Mouse (Mus musculus): Measurements from ENCODE around the gene Agap3. TPM values are rescaled to one million over a fixed set of nuclear protein-coding genes. Genes with fewer than 3 reads are reported as not detected.

Agap3 gene
- polyA plus RNA-seq, 1 experiment from 2014 or later = 25.6 TPM

GRCm38 (mm10) chr5:24536511-24536910, 84.5 kb downstream of the Agap3 start:
- Histone ChIP-seq H3K4me2 (replicated peaks; ENCODE audit: low read depth, low read length) (no peak overlapping the region), H3K27ac (ENCODE audit: low read length) (no peak overlapping the region), H3K27me3 (ENCODE audit: control insufficient read depth, insufficient read depth, low read length) (no peaks in the 10 kb centered on the region), H3K9me3 (ENCODE audit: control insufficient read depth, low read depth, low read length) (no peaks in the 10 kb centered on the region), H3K36me3 (ENCODE audit: control insufficient read depth, insufficient read depth, low read length) (no peaks in the 10 kb centered on the region), H3K4me3 (ENCODE audit: low read depth, low read length) (no peak overlapping the region), H3K9ac (replicated peaks; ENCODE audit: low read depth, low read length) (no peak overlapping the region), H3K4me1 (ENCODE audit: control insufficient read depth, insufficient read depth, low read length) (peaks cover 14% of the 10 kb centered on the region)
- 72% methylated on average over 5 of the region's 5 CpGs for WGBS
- ATAC-seq (ENCODE audit: insufficient number of reproducible peaks, insufficient read depth, low FRiP score, low read depth) = no peak

- no peaks in the 10 kb centered on the region for H3K27me3 ChIP-seq (ENCODE audit: control insufficient read depth, insufficient read depth, low read length)
- no peak for ATAC-seq (ENCODE audit: insufficient number of reproducible peaks, insufficient read depth, low FRiP score, low read depth)
- peaks cover 14% of the 10 kb centered on the region for H3K4me1 ChIP-seq (ENCODE audit: control insufficient read depth, insufficient read depth, low read length)
- H3K36me3 ChIP-seq (ENCODE audit: control insufficient read depth, insufficient read depth, low read length) = no peaks in the 10 kb centered on the region
- 66% methylated on average over 16 of the region's 16 CpGs for WGBS
- no peak overlapping the region for H3K9ac ChIP-seq (replicated peaks; ENCODE audit: low read depth, low read length)
- H3K27ac ChIP-seq (ENCODE audit: low read length) = no peak overlapping the region
- no peaks in the 10 kb centered on the region for H3K9me3 ChIP-seq (ENCODE audit: control insufficient read depth, low read depth, low read length)
- no peak overlapping the region for H3K4me2 ChIP-seq (replicated peaks; ENCODE audit: low read depth, low read length)
- H3K4me3 ChIP-seq (ENCODE audit: low read depth, low read length) = no peak overlapping the region
Observed at GRCm38 (mm10) chr5:24537618-24538017, 85.6 kb downstream of the Agap3 start.

GRCm38 (mm10) chr5:24539571-24540296, 87.8 kb downstream of the Agap3 start:
- no peak overlapping the region for H3K4me3 ChIP-seq (ENCODE audit: low read depth, low read length)
- no peak for ATAC-seq (ENCODE audit: insufficient number of reproducible peaks, insufficient read depth, low FRiP score, low read depth)
- peaks cover 14% of the 10 kb centered on the region for H3K4me1 ChIP-seq (ENCODE audit: control insufficient read depth, insufficient read depth, low read length)
- no peaks in the 10 kb centered on the region for H3K9me3 ChIP-seq (ENCODE audit: control insufficient read depth, low read depth, low read length)
- no peak overlapping the region for H3K9ac ChIP-seq (replicated peaks; ENCODE audit: low read depth, low read length)
- no peaks in the 10 kb centered on the region for H3K36me3 ChIP-seq (ENCODE audit: control insufficient read depth, insufficient read depth, low read length)
- H3K27me3 ChIP-seq (ENCODE audit: control insufficient read depth, insufficient read depth, low read length) = no peaks in the 10 kb centered on the region
- H3K27ac ChIP-seq (ENCODE audit: low read length) = no peak overlapping the region
- WGBS = 83% methylated on average over 22 of the region's 22 CpGs
- H3K4me2 ChIP-seq (replicated peaks; ENCODE audit: low read depth, low read length) = no peak overlapping the region

- peak within 1 kb of the TSS; percentile 38 for H3K4me2 ChIP-seq (replicated peaks; ENCODE audit: low read depth, low read length)
- H3K4me1 ChIP-seq (ENCODE audit: control insufficient read depth, insufficient read depth, low read length) = peaks cover 14% of the 10 kb centered on the region
- H3K27me3 ChIP-seq (ENCODE audit: control insufficient read depth, insufficient read depth, low read length) = no peaks in the 10 kb centered on the region
- no peak within 1 kb of the TSS for H3K9ac ChIP-seq (replicated peaks; ENCODE audit: low read depth, low read length)
- no peaks in the 10 kb centered on the region for H3K9me3 ChIP-seq (ENCODE audit: control insufficient read depth, low read depth, low read length)
- H3K36me3 ChIP-seq (ENCODE audit: control insufficient read depth, insufficient read depth, low read length) = no peaks in the 10 kb centered on the region
- no peak within 1 kb of the TSS for H3K4me3 ChIP-seq (ENCODE audit: low read depth, low read length)
- WGBS = 19% methylated on average over 14 of the region's 14 CpGs
- H3K27ac ChIP-seq (ENCODE audit: low read length) = no peak within 1 kb of the TSS
- ATAC-seq (ENCODE audit: insufficient number of reproducible peaks, insufficient read depth, low FRiP score, low read depth) = peak; percentile 68; the same call in 1 of the 2 replicates
Observed at GRCm38 (mm10) chr5:24540387-24541143, 88.6 kb downstream of the Agap3 start, which contains the start of gene Asb10. Asb10 (minus strand) TSS chr5:24540978.

- Histone ChIP-seq H3K36me3 (ENCODE audit: control insufficient read depth, insufficient read depth, low read length) (no peaks in the 10 kb centered on the region), H3K27ac (ENCODE audit: low read length) (no peak overlapping the region), H3K4me3 (ENCODE audit: low read depth, low read length) (no peak overlapping the region), H3K4me1 (ENCODE audit: control insufficient read depth, insufficient read depth, low read length) (peaks cover 14% of the 10 kb centered on the region), H3K4me2 (replicated peaks; ENCODE audit: low read depth, low read length) (peak overlapping the region; percentile 38), H3K27me3 (ENCODE audit: control insufficient read depth, insufficient read depth, low read length) (no peaks in the 10 kb centered on the region), H3K9me3 (ENCODE audit: control insufficient read depth, low read depth, low read length) (no peaks in the 10 kb centered on the region), H3K9ac (replicated peaks; ENCODE audit: low read depth, low read length) (no peak overlapping the region)
- WGBS = 10% methylated on average over 6 of the region's 6 CpGs
- ATAC-seq (ENCODE audit: insufficient number of reproducible peaks, insufficient read depth, low FRiP score, low read depth) = no peak
Observed at GRCm38 (mm10) chr5:24541144-24541569, 89.2 kb downstream of the Agap3 start.

- Histone ChIP-seq H3K4me3 (ENCODE audit: low read depth, low read length) (no peak overlapping the region), H3K4me1 (ENCODE audit: control insufficient read depth, insufficient read depth, low read length) (peaks cover 14% of the 10 kb centered on the region), H3K27me3 (ENCODE audit: control insufficient read depth, insufficient read depth, low read length) (no peaks in the 10 kb centered on the region), H3K27ac (ENCODE audit: low read length) (no peak overlapping the region), H3K4me2 (replicated peaks; ENCODE audit: low read depth, low read length) (no peak overlapping the region), H3K9ac (replicated peaks; ENCODE audit: low read depth, low read length) (no peak overlapping the region), H3K36me3 (ENCODE audit: control insufficient read depth, insufficient read depth, low read length) (no peaks in the 10 kb centered on the region), H3K9me3 (ENCODE audit: control insufficient read depth, low read depth, low read length) (no peaks in the 10 kb centered on the region)
- 81% methylated on average over 7 of the region's 7 CpGs for WGBS
- no peak for ATAC-seq (ENCODE audit: insufficient number of reproducible peaks, insufficient read depth, low FRiP score, low read depth)
Observed at GRCm38 (mm10) chr5:24542643-24543042, 90.7 kb downstream of the Agap3 start.

- Histone ChIP-seq H3K27ac (ENCODE audit: low read length) (no peak overlapping the region), H3K27me3 (ENCODE audit: control insufficient read depth, insufficient read depth, low read length) (no peaks in the 10 kb centered on the region), H3K4me2 (replicated peaks; ENCODE audit: low read depth, low read length) (peak overlapping the region; percentile 31), H3K4me1 (ENCODE audit: control insufficient read depth, insufficient read depth, low read length) (peaks cover 4% of the 10 kb centered on the region), H3K36me3 (ENCODE audit: control insufficient read depth, insufficient read depth, low read length) (no peaks in the 10 kb centered on the region), H3K9me3 (ENCODE audit: control insufficient read depth, low read depth, low read length) (no peaks in the 10 kb centered on the region), H3K9ac (replicated peaks; ENCODE audit: low read depth, low read length) (no peak overlapping the region), H3K4me3 (ENCODE audit: low read depth, low read length) (no peak overlapping the region)
- peak; percentile 50; the same call in 1 of the 2 replicates for ATAC-seq (ENCODE audit: insufficient number of reproducible peaks, insufficient read depth, low FRiP score, low read depth)
- 32% methylated on average over 26 of the region's 26 CpGs for WGBS
Observed at GRCm38 (mm10) chr5:24550598-24551316, 98.8 kb downstream of the Agap3 start.

GRCm38 (mm10) chr5:24551317-24551688, 99.3 kb downstream of the Agap3 start:
- Histone ChIP-seq H3K4me2 (replicated peaks; ENCODE audit: low read depth, low read length) (peak overlapping the region; percentile 31), H3K9ac (replicated peaks; ENCODE audit: low read depth, low read length) (no peak overlapping the region), H3K27ac (ENCODE audit: low read length) (no peak overlapping the region), H3K27me3 (ENCODE audit: control insufficient read depth, insufficient read depth, low read length) (no peaks in the 10 kb centered on the region), H3K4me3 (ENCODE audit: low read depth, low read length) (no peak overlapping the region), H3K9me3 (ENCODE audit: control insufficient read depth, low read depth, low read length) (no peaks in the 10 kb centered on the region), H3K4me1 (ENCODE audit: control insufficient read depth, insufficient read depth, low read length) (peaks cover 4% of the 10 kb centered on the region), H3K36me3 (ENCODE audit: control insufficient read depth, insufficient read depth, low read length) (no peaks in the 10 kb centered on the region)
- 39% methylated on average over 2 of the region's 2 CpGs for WGBS
- no peak for ATAC-seq (ENCODE audit: insufficient number of reproducible peaks, insufficient read depth, low FRiP score, low read depth)

Data from stomach, embryonic 14.5 days (tissue).